Mouse (Mus musculus) megakaryocyte, embryonic 14.5 days (primary cell): ENCODE data around the gene Olfr183. TPM values are rescaled to one million over a fixed set of nuclear protein-coding genes. Genes with fewer than 3 reads are reported as not detected.
"Not testable (repeated sequence)": the region's sequence is repeated elsewhere in the genome, so short reads cannot be mapped to it uniquely, and the experiment has no call there.

ENCODE experiments used
- H3K27me3 ChIP-seq: replicated peaks from 2 replicates; pipeline ENCODE3; 2012; ENCODE audit warnings: inconsistent platforms
- H3K36me3 ChIP-seq: replicated peaks from 2 replicates; pipeline ENCODE3; 2012; ENCODE audit warnings: low read length, inconsistent platforms, mixed read lengths
- H3K4me1 ChIP-seq: 2 replicates; pipeline ENCODE4 v1.6.1; 2012; ENCODE audit warnings: inconsistent platforms
- H3K4me3 ChIP-seq: replicated peaks from 2 replicates; pipeline ENCODE3; 2012; ENCODE audit warnings: moderate library complexity, mild to moderate bottlenecking, inconsistent platforms
- H3K9me3 ChIP-seq: 2 replicates; pipeline ENCODE4 v1.6.1; 2012; ENCODE audit warnings: inconsistent platforms
- FLI1 ChIP-seq: IDR thresholded peaks from 2 replicates; pipeline ENCODE4 v1.6.1; 2012; ENCODE audit warnings: low read length, inconsistent platforms, mixed read lengths
- GATA1 ChIP-seq: IDR thresholded peaks from 3 replicates; pipeline ENCODE4 v1.6.1; 2012; ENCODE audit warnings: mixed read lengths, low read length, inconsistent platforms, borderline replicate concordance
- polyA plus RNA-seq: library from polyadenylated mRNA; stranded (reverse); fragments of >175 nt; gene quantifications from 2 replicates; pipeline ENCODE4 v1.2.3, GENCODE M21; 2012; ENCODE audit warnings: low replicate concordance; ENCODE audit not compliant: insufficient read depth

The Olfr183 gene
- polyA plus RNA-seq, result not detected in 2 replicates

DNA sequence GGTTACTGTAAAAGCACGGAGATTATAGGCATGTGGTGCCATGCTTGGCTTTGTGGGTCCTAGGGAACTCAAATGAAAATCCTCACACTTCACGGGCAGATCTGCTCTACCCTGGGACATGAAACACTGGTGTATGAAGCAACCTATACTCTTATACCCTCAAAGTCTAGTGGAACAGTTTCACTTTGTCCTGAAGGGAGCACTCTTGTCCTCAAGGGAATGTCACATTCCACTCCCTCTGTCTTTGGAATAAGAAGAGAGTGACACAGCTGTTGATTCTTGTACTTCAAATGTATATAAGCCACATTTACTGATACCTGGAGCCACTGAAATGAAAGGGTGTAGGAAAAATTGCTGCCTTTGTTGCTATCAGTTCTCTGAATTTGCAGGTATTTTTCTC, at the start of gene Olfr183:
Gene Olfr183, plus strand, starts transcription at position 301 of the 400 bp plus-strand sequence.
- TF ChIP-seq FLI1 (no peak), GATA1 (no peak)
- Histone ChIP-seq H3K4me3 (no peak within 1 kb of the TSS), H3K36me3 (no peaks in the 10 kb centered on the region), H3K4me1 (no peaks in the 10 kb centered on the region), H3K9me3 (no peaks in the 10 kb centered on the region), H3K27me3 (no peaks in the 10 kb centered on the region)

DNA sequence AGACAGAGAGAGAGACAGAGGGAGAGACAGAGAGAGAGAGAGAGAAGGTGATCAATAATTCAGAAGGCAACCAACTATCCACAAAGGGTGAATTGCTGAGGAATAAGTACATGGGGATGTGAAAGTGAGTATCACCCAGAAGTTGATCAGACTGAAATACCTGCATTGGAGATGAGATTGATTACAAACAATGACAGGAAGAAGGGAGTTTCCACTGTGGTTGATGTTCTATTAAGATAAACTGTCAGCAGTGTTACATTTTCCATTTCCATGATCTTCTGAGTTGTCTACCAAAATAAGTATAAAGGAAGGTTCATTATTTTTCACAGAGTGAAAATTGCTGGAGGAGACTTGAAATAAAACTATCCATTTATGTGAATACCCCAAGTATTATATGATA, 12.0 kb downstream of the Olfr183 start:
- no peaks in the 10 kb centered on the region for H3K4me1 ChIP-seq
- TF ChIP-seq GATA1 (no peak), FLI1 (no peak)
- no peak overlapping the region for H3K4me3 ChIP-seq
- no peaks in the 10 kb centered on the region for H3K27me3 ChIP-seq
- no peaks in the 10 kb centered on the region for H3K9me3 ChIP-seq
- no peaks in the 10 kb centered on the region for H3K36me3 ChIP-seq

- no peak overlapping the region for H3K4me3 ChIP-seq
- no peaks in the 10 kb centered on the region for H3K36me3 ChIP-seq
- no peaks in the 10 kb centered on the region for H3K9me3 ChIP-seq
- no peaks in the 10 kb centered on the region for H3K4me1 ChIP-seq
- H3K27me3 ChIP-seq, result no peaks in the 10 kb centered on the region
- no peak for TF ChIP-seq GATA1
- no peak for TF ChIP-seq FLI1
Measured at GRCm38 (mm10) chr16:59013357-59014018, 18.3 kb downstream of the Olfr183 start.

DNA sequence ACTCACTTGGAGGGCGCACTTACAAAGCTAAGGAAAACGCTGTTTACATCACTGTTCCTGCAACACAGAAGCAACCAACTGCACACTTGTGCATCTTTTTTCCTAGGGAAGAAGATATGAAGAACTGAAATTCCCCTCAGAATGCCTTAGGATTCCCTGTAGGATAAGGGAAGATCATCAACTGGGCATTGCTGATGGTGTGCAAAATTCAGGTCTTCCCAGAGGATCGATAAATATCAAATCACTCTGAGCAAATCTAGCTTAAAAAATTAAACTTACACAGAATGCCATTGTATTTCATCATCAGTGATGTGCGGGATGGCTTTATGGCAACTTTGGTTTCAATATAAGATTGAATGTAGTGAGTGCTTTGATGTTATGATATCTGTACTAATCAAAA, 35.0 kb downstream of the Olfr183 start, which contains the start of gene Olfr186:
Gene Olfr186, minus strand, starts transcription at position 101 of the 400 bp plus-strand sequence.
- no peaks in the 10 kb centered on the region for H3K27me3 ChIP-seq
- H3K9me3 ChIP-seq, result no peaks in the 10 kb centered on the region
- H3K36me3 ChIP-seq, result no peaks in the 10 kb centered on the region
- H3K4me1 ChIP-seq, result no peaks in the 10 kb centered on the region
- TF ChIP-seq FLI1 (no peak), GATA1 (no peak)
- no peak within 1 kb of the TSS for H3K4me3 ChIP-seq

DNA sequence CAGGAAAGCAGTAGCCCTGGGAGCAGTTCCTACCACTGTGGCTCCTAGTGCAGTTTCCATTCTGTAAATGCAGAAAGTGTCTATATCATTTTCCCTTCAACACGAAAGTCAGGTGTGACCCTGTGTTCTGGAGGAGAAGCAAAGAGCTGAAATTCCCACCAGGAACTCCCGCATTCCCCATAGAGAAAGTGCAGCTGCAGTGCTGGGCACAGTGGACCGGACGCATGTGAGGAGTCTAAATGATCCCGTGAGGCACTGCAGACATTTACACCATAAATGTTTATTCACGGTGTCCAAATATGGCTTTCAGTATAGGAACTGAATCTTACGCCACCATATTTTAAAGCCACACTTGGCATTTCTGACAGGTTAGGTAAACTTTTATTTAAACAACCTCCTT, 44.6 kb downstream of the Olfr183 start, which contains the start of gene Olfr187:
Gene Olfr187, minus strand, starts transcription at position 58 of the 400 bp plus-strand sequence.
- TF ChIP-seq FLI1, result no peak
- TF ChIP-seq GATA1, result no peak

DNA sequence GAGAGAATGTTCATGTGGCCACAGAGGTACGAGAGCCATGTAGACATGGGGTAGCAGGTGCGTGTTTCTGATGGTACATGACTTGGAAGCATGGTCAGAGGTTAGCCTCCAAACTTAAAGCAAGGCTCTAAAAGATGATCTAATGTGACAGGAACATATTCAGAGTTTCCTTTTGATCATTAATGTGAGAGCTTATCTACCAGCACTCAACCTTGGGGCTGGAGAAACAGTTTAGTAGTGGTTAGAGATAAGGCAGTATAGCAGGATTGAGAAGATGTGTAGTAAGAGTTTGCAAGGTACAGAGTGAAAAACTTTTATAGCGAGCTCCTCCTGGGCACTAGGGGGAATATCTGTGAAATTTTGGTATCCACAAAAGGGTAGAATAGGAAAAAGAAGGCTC, 50.7 kb downstream of the Olfr183 start:
- Histone ChIP-seq H3K4me1 (no peaks in the 10 kb centered on the region), H3K36me3 (no peaks in the 10 kb centered on the region), H3K9me3 (0 out of 2 replicates have a peak, but pooled peaks cover 3% of the 10 kb centered on the region), H3K4me3 (no peak overlapping the region), H3K27me3 (no peaks in the 10 kb centered on the region)
- TF ChIP-seq FLI1 (no peak), GATA1 (no peak)

More for the DNA sequence above, 44.6 kb downstream of the Olfr183 start, which contains the start of gene Olfr187:
- Histone ChIP-seq H3K27me3 (no peaks in the 10 kb centered on the region), H3K9me3 (0 out of 2 replicates have a peak, but pooled peaks cover 3% of the 10 kb centered on the region), H3K4me3 (no peak within 1 kb of the TSS), H3K4me1 (no peaks in the 10 kb centered on the region), H3K36me3 (no peaks in the 10 kb centered on the region)

GRCm38 (mm10) chr16:59047579-59047978, 52.4 kb downstream of the Olfr183 start:
- TF ChIP-seq FLI1, result no peak
- TF ChIP-seq GATA1, result no peak

GRCm38 (mm10) chr16:59048860-59049259, 53.7 kb downstream of the Olfr183 start:
- H3K4me3 ChIP-seq, result no peak overlapping the region
- H3K4me1 ChIP-seq, result no peaks in the 10 kb centered on the region
- TF ChIP-seq GATA1 (no peak), FLI1 (no peak)
- no peaks in the 10 kb centered on the region for H3K27me3 ChIP-seq
- no peaks in the 10 kb centered on the region for H3K36me3 ChIP-seq
- 0 out of 2 replicates have a peak, but pooled peaks cover 3% of the 10 kb centered on the region for H3K9me3 ChIP-seq

More at GRCm38 (mm10) chr16:59047579-59047978, 52.4 kb downstream of the Olfr183 start:
- Histone ChIP-seq H3K4me1 (no peaks in the 10 kb centered on the region), H3K4me3 (no peak overlapping the region), H3K36me3 (no peaks in the 10 kb centered on the region), H3K27me3 (no peaks in the 10 kb centered on the region), H3K9me3 (0 out of 2 replicates have a peak, but pooled peaks cover 3% of the 10 kb centered on the region)

- not testable (repeated sequence) for H3K4me1 ChIP-seq, H3K36me3 ChIP-seq, H3K9me3 ChIP-seq, H3K4me3 ChIP-seq, H3K27me3 ChIP-seq
Measured at GRCm38 (mm10) chr16:59049286-59049685, 54.1 kb downstream of the Olfr183 start.

Other genes starting within 250 kb of the Olfr183 start
- 1.3 TPM in 1 of 2 replicates, not detected in the other for gene Olfr172, start 232.2 kb upstream of the Olfr183 start, polyA plus RNA-seq
- gene Olfr173, start 195.1 kb upstream of the Olfr183 start, polyA plus RNA-seq, result not detected in 2 replicates
- not detected in 2 replicates for gene Olfr175-ps1, start 168.6 kb upstream of the Olfr183 start, polyA plus RNA-seq
- not detected in 2 replicates for gene Olfr177, start 120.6 kb upstream of the Olfr183 start, polyA plus RNA-seq
- not detected in 2 replicates for gene Olfr178, start 103.3 kb upstream of the Olfr183 start, polyA plus RNA-seq
- not detected in 2 replicates for gene Olfr181, start 66.6 kb upstream of the Olfr183 start, polyA plus RNA-seq
- gene Olfr180, start 66.0 kb upstream of the Olfr183 start, polyA plus RNA-seq, result not detected in 2 replicates
- gene Olfr186, start 34.9 kb downstream of the Olfr183 start, polyA plus RNA-seq, result not detected in 2 replicates
- not detected in 2 replicates for gene Olfr187, start 44.4 kb downstream of the Olfr183 start, polyA plus RNA-seq
- gene Olfr190, start 82.6 kb downstream of the Olfr183 start, polyA plus RNA-seq, result not detected in 2 replicates
- not detected in 2 replicates for gene Olfr191, start 94.5 kb downstream of the Olfr183 start, polyA plus RNA-seq
- not detected in 2 replicates for gene Olfr193, start 116.5 kb downstream of the Olfr183 start, polyA plus RNA-seq
- gene Olfr194, start 125.7 kb downstream of the Olfr183 start, polyA plus RNA-seq, result not detected in 2 replicates
- not detected in 2 replicates for gene Olfr195, start 151.7 kb downstream of the Olfr183 start, polyA plus RNA-seq
- not detected in 2 replicates for gene Olfr196, start 175.1 kb downstream of the Olfr183 start, polyA plus RNA-seq
- not detected in 2 replicates for gene Olfr198, start 208.2 kb downstream of the Olfr183 start, polyA plus RNA-seq
- not detected in 2 replicates for gene Olfr199, start 224.4 kb downstream of the Olfr183 start, polyA plus RNA-seq